Mouse (Mus musculus) olfactory bulb, adult 2 months (tissue): ENCODE results near the gene Acot3.

ENCODE experiments used
- CTCF ChIP-seq: fragments of 200-500 bp; IDR thresholded peaks from 2 replicates; pipeline ENCODE4 v1.5.1; 2012; ENCODE audit warnings: low read depth, mild to moderate bottlenecking, low read length, moderate library complexity; ENCODE audit not compliant: insufficient read depth
- POLR2A ChIP-seq: fragments of 200-500 bp; IDR thresholded peaks from 2 replicates; pipeline ENCODE4 v1.6.1; 2012; ENCODE audit warnings: mild to moderate bottlenecking, low read depth, low read length, moderate library complexity; ENCODE audit not compliant: insufficient read depth

DNA sequence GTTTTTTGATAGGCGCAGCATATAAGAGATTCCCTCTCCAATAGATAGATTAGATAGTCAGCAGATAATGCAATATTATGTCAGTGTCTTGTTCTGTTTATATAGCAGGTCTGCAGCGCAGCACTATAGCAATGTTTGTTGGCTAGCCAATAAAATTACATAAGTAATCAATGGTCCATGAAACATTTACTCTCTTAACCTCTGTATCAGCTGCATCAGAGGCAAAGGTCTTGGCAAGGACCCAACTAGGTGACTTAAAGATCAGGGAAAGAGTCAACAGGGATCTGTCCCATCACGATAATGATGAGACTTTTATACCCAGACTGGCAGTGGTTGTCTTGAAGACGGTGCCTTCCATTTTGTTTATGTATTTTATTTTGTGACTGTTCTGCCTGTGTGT lies 19.1 kb upstream of the Acot3 start:
- TF ChIP-seq POLR2A (no peak), CTCF (no peak)
